Mouse (Mus musculus) liver, adult (tissue): ENCODE data around the gene Hp1bp3.
A peak's percentile ranks its signal among the peaks of the same experiment; 100 is the strongest.

Source experiments
- GATA4 ChIP-seq: IDR thresholded peaks from 2 replicates; pipeline ENCODE4 v1.6.1; 2014; ENCODE audit warnings: mild to moderate bottlenecking, low read length; ENCODE audit not compliant: insufficient replicate concordance

Hp1bp3 gene

GRCm38 (mm10) chr4:138261843-138262681 is 46.0 kb downstream of the Hp1bp3 start:
- TF ChIP-seq GATA4, result no peak

- TF ChIP-seq GATA4, result no peak
These were observed 51.8 kb downstream of the Hp1bp3 start for GRCm38 (mm10) chr4:138267869-138268268.

GRCm38 (mm10) chr4:138272011-138272997 is 56.2 kb downstream of the Hp1bp3 start:
- TF ChIP-seq GATA4, result no peak

GRCm38 (mm10) chr4:138278346-138278745 is 62.2 kb downstream of the Hp1bp3 start:
- TF ChIP-seq GATA4, result no peak

GRCm38 (mm10) chr4:138282834-138283233 is 66.7 kb downstream of the Hp1bp3 start:
- peak; percentile 63; the same call in 1 of the 2 replicates for TF ChIP-seq GATA4

GRCm38 (mm10) chr4:138286411-138286810 is 70.3 kb downstream of the Hp1bp3 start:
- TF ChIP-seq GATA4, result no peak

GRCm38 (mm10) chr4:138288691-138289090 is 72.6 kb downstream of the Hp1bp3 start:
- no peak for TF ChIP-seq GATA4

- no peak for TF ChIP-seq GATA4
These were observed 75.9 kb downstream of the Hp1bp3 start for GRCm38 (mm10) chr4:138292028-138292427.

GRCm38 (mm10) chr4:138293261-138293948 is 77.3 kb downstream of the Hp1bp3 start:
- TF ChIP-seq GATA4, result no peak

- TF ChIP-seq GATA4, result no peak
These were observed 78.0 kb downstream of the Hp1bp3 start for GRCm38 (mm10) chr4:138293949-138294550.
